Mouse (Mus musculus): ENCODE measurements around the gene Dock4. TPM values are rescaled to one million over a fixed set of nuclear protein-coding genes. Genes with fewer than 3 reads are reported as not detected.

Gene Dock4
- polyA plus RNA-seq, 1 experiment from 2014 or later, result 7.2 TPM

- no peak overlapping the region for H3K27ac ChIP-seq
- no peaks in the 10 kb centered on the region for H3K36me3 ChIP-seq
- WGBS, result 90% methylated on average over 7 of the region's 7 CpGs
- no peaks in the 10 kb centered on the region for H3K27me3 ChIP-seq
- H3K4me2 ChIP-seq, result no peak overlapping the region
- H3K4me1 ChIP-seq (replicated peaks), result peaks cover 17% of the 10 kb centered on the region
- H3K9me3 ChIP-seq (replicated peaks), result no peaks in the 10 kb centered on the region
- H3K9ac ChIP-seq, result no peak overlapping the region
- ATAC-seq (replicated peaks; ENCODE audit: insufficient number of reproducible peaks, insufficient read depth, low FRiP score, low read depth), result no peak
- no peak overlapping the region for H3K4me3 ChIP-seq
Observed at GRCm38 (mm10) chr12:40512994-40513393, 67.2 kb downstream of the Dock4 start.

DNA sequence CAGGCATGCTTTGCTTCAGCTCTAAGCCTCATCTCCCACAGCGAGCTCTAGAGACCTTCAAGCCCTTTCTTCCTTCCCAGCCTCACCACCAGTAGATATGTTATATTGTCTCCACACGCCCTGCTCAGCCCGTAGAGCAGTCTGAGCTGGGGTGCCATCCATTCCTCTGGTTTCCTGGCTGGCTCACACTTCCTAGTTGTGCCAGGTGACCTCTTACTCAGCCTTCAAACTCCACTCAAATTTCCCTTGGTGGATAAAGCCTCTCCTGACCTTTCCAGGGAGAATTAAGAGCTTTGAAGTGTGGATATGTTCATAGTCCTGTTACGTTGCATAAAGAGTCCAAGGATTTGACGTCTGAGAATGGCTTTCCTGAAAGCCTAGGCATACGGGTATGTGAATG, 68.3 kb downstream of the Dock4 start:
- 71% methylated on average over 6 of the region's 6 CpGs for WGBS
- Histone ChIP-seq H3K4me3 (no peak overlapping the region), H3K4me2 (no peak overlapping the region), H3K36me3 (no peaks in the 10 kb centered on the region), H3K9ac (no peak overlapping the region), H3K27me3 (no peaks in the 10 kb centered on the region), H3K9me3 (replicated peaks) (no peaks in the 10 kb centered on the region), H3K4me1 (replicated peaks) (peaks cover 12% of the 10 kb centered on the region), H3K27ac (no peak overlapping the region)
- ATAC-seq (replicated peaks; ENCODE audit: insufficient number of reproducible peaks, insufficient read depth, low FRiP score, low read depth), result no peak

DNA sequence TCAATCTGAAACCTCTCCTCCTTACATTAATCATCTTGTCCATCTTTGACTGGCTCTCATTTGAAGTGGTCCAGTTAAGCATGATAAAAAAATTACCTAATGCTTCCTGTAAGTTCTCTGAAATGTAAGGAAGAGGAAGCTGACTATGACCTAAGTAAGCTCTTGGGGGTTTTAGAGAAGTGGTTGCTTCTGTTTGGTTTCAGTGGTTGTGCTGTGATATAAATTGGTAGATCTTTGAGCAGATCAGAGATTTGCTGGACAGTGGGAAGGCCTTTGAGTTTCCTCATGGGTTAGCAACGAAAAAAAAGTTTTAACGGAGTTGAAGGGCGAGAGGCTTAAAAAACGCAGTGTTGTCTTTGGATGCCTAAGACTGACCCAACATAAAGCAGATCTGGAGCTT, 76.7 kb downstream of the Dock4 start:
- Histone ChIP-seq H3K4me1 (replicated peaks) (no peaks in the 10 kb centered on the region), H3K4me3 (no peak overlapping the region), H3K9me3 (replicated peaks) (no peaks in the 10 kb centered on the region), H3K4me2 (no peak overlapping the region), H3K27me3 (no peaks in the 10 kb centered on the region), H3K9ac (no peak overlapping the region), H3K27ac (no peak overlapping the region), H3K36me3 (no peaks in the 10 kb centered on the region)
- ATAC-seq (replicated peaks; ENCODE audit: insufficient number of reproducible peaks, insufficient read depth, low FRiP score, low read depth), result no peak
- WGBS, result 71% methylated on average over 4 of the region's 4 CpGs

GRCm38 (mm10) chr12:40523020-40523419, 77.3 kb downstream of the Dock4 start:
- no peak for ATAC-seq (replicated peaks; ENCODE audit: insufficient number of reproducible peaks, insufficient read depth, low FRiP score, low read depth)
- no peaks in the 10 kb centered on the region for H3K36me3 ChIP-seq
- no peak overlapping the region for H3K4me3 ChIP-seq
- 84% methylated on average over 4 of the region's 4 CpGs for WGBS
- H3K9me3 ChIP-seq (replicated peaks), result no peaks in the 10 kb centered on the region
- no peaks in the 10 kb centered on the region for H3K4me1 ChIP-seq (replicated peaks)
- H3K27me3 ChIP-seq, result no peaks in the 10 kb centered on the region
- no peak overlapping the region for H3K9ac ChIP-seq
- H3K4me2 ChIP-seq, result no peak overlapping the region
- no peak overlapping the region for H3K27ac ChIP-seq

- Histone ChIP-seq H3K36me3 (no peaks in the 10 kb centered on the region), H3K4me2 (no peak overlapping the region), H3K27ac (no peak overlapping the region), H3K4me1 (replicated peaks) (no peaks in the 10 kb centered on the region), H3K9ac (no peak overlapping the region), H3K4me3 (no peak overlapping the region), H3K27me3 (no peaks in the 10 kb centered on the region), H3K9me3 (replicated peaks) (no peaks in the 10 kb centered on the region)
- 71% methylated on average over 3 of the region's 3 CpGs for WGBS
- ATAC-seq (replicated peaks; ENCODE audit: insufficient number of reproducible peaks, insufficient read depth, low FRiP score, low read depth), result no peak
Observed at GRCm38 (mm10) chr12:40525045-40525444, 79.3 kb downstream of the Dock4 start.

DNA sequence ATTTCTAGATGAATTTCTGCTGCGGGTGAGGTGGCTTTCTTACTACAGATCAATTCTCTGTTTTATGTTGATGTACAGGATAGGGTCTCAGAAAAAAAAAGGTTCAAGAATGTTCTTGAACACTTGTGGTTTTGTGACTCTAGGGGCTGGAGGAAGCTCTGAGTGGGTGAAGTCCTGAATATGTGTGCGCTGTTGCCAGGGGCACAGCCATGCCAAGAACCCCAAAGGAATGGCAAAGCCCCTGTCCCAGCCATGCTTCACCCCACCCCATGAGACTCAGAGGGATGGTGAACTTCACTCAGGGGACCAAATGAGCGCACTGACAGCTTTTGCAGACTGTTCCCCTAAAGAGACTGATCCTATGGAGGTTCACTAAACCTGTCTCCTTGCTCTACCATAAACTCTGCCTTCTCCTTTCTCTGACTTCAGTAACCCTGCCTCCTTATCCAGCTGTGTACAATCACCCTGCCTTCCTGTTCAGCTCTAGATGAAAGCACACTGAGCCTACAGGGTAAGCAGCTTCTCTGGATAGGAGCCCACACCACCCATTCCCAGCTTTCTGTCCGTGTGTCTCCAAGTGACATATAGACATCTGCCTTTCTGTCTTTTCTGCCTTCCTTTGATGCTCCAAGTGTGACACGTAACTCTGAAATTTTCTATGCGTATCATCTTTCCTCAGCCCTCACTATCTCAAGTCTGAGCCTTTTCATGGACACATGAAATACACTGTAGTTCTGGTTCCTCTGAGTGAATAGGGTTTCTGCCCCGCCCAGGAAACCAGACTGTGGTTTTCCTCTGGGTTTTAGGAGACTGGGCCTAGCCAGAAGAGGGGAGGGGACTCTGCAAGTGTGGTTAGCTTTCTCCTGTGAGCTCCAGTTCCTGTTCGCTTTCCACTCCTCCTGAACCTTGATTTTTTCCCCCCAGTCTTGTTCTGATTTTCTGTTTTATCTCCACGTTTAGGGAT, 90.2 kb downstream of the Dock4 start:
- Histone ChIP-seq H3K4me2 (no peak overlapping the region), H3K4me1 (replicated peaks) (0 out of 2 replicates have a peak, but pooled peaks cover 2% of the 10 kb centered on the region), H3K4me3 (no peak overlapping the region), H3K27ac (no peak overlapping the region), H3K36me3 (no peaks in the 10 kb centered on the region), H3K9me3 (replicated peaks) (no peaks in the 10 kb centered on the region), H3K9ac (no peak overlapping the region), H3K27me3 (no peaks in the 10 kb centered on the region)
- no peak for ATAC-seq (replicated peaks; ENCODE audit: insufficient number of reproducible peaks, insufficient read depth, low FRiP score, low read depth)
- 71% methylated on average over 9 of the region's 9 CpGs for WGBS

DNA sequence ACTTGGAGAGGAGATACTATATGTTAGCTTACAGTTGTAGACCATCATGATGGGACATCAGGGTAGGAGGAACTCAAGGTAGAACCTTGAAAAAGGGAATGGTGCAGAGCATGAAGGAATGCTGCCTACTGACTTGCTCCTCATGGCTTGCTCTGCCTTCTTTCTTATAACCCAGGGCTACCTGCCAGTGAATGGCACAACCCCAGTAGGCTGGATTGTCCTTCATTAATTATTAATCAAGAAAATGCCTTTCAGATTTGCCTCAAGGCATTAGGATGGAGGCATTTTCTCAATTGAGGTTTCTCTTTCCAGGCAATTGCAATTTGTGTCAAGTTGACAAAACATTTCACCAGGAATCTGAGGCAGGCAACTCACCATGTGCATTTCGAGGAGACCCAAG, 92.1 kb downstream of the Dock4 start:
- H3K27ac ChIP-seq, result no peak overlapping the region
- H3K4me2 ChIP-seq, result no peak overlapping the region
- 89% methylated on average over 1 of the region's 1 CpGs for WGBS
- H3K9ac ChIP-seq, result no peak overlapping the region
- H3K4me3 ChIP-seq, result no peak overlapping the region
- 0 out of 2 replicates have a peak, but pooled peaks cover 2% of the 10 kb centered on the region for H3K4me1 ChIP-seq (replicated peaks)
- no peaks in the 10 kb centered on the region for H3K27me3 ChIP-seq
- ATAC-seq (replicated peaks; ENCODE audit: insufficient number of reproducible peaks, insufficient read depth, low FRiP score, low read depth), result no peak
- no peaks in the 10 kb centered on the region for H3K36me3 ChIP-seq
- H3K9me3 ChIP-seq (replicated peaks), result no peaks in the 10 kb centered on the region

DNA sequence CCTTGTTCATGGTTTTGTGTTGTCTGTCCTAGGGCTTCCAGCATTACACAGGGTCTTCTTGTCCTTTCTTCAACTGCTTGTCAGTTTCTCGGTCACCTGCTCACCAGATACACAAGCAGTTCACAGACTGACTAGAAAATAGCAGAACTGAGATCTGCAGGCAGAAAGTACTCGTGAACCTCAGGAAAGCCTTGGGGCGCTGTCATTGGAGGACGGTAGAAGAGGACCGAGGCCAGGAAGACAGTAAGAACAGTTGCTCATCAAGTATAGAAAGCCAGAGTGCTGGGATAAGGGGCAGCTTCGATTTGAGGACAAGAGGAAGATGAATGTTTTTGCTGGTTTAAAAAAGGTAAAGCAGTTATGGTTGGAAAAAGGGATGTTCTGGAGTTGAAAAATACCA, 92.6 kb downstream of the Dock4 start:
- ATAC-seq (replicated peaks; ENCODE audit: insufficient number of reproducible peaks, insufficient read depth, low FRiP score, low read depth), result no peak
- no peaks in the 10 kb centered on the region for H3K27me3 ChIP-seq
- H3K4me2 ChIP-seq, result no peak overlapping the region
- H3K9me3 ChIP-seq (replicated peaks), result no peaks in the 10 kb centered on the region
- 80% methylated on average over 6 of the region's 6 CpGs for WGBS
- H3K4me3 ChIP-seq, result no peak overlapping the region
- no peak overlapping the region for H3K27ac ChIP-seq
- 0 out of 2 replicates have a peak, but pooled peaks cover 2% of the 10 kb centered on the region for H3K4me1 ChIP-seq (replicated peaks)
- no peak overlapping the region for H3K9ac ChIP-seq
- no peaks in the 10 kb centered on the region for H3K36me3 ChIP-seq

DNA sequence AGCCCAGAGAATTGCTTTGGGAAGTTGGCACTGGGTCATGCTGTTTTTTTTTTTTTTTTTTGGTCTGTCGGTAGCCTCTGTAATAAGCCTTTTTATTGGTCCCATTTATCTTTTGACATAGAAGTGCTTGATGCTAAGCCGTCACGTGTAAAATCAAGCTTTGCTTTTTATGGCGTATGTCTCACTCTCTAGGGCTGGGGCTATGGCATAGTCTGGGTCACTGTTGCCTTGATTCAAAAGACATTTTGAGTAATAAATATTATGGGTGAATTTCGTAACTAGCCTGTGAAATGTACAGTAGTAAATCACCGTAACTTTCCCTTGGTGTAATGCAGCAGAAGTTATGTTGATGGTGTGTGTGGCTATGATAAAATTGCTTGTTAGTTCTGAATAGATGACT, 93.0 kb downstream of the Dock4 start:
- Histone ChIP-seq H3K4me1 (replicated peaks) (0 out of 2 replicates have a peak, but pooled peaks cover 2% of the 10 kb centered on the region), H3K36me3 (no peaks in the 10 kb centered on the region), H3K4me3 (no peak overlapping the region), H3K9me3 (replicated peaks) (no peaks in the 10 kb centered on the region), H3K27ac (no peak overlapping the region), H3K27me3 (no peaks in the 10 kb centered on the region), H3K9ac (no peak overlapping the region), H3K4me2 (no peak overlapping the region)
- 83% methylated on average over 6 of the region's 6 CpGs for WGBS
- no peak for ATAC-seq (replicated peaks; ENCODE audit: insufficient number of reproducible peaks, insufficient read depth, low FRiP score, low read depth)

- H3K4me2 ChIP-seq, result no peak overlapping the region
- no peaks in the 10 kb centered on the region for H3K9me3 ChIP-seq (replicated peaks)
- no peak overlapping the region for H3K4me3 ChIP-seq
- no peaks in the 10 kb centered on the region for H3K36me3 ChIP-seq
- H3K27ac ChIP-seq, result no peak overlapping the region
- no peak for ATAC-seq (replicated peaks; ENCODE audit: insufficient number of reproducible peaks, insufficient read depth, low FRiP score, low read depth)
- WGBS, result 78% methylated on average over 3 of the region's 3 CpGs
- H3K9ac ChIP-seq, result no peak overlapping the region
- H3K4me1 ChIP-seq (replicated peaks), result no peaks in the 10 kb centered on the region
- H3K27me3 ChIP-seq, result no peaks in the 10 kb centered on the region
Observed at GRCm38 (mm10) chr12:40544273-40544672, 98.5 kb downstream of the Dock4 start.

DNA sequence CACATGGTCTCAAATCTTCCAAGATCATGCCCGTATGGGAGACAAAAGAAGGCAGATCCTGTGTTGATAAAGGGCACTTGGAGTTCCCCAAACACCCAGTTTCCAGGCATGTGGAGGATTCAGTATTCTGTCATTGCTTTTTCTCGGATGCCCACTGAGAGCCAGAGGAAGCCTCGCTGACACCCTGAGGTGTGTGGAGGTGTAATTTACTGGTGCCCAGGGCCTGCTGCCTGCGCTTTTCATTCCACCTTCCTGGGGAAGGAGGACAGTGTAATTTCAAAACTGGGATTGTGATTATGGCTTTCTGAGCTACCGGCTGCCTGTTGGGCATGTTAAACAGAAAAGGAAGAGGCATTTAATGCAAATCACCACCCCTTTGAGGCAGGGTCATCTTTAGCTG, 101.1 kb downstream of the Dock4 start:
- Histone ChIP-seq H3K4me3 (no peak overlapping the region), H3K9me3 (replicated peaks) (no peaks in the 10 kb centered on the region), H3K4me1 (replicated peaks) (no peaks in the 10 kb centered on the region), H3K9ac (no peak overlapping the region), H3K4me2 (no peak overlapping the region), H3K27ac (no peak overlapping the region), H3K36me3 (no peaks in the 10 kb centered on the region), H3K27me3 (no peaks in the 10 kb centered on the region)
- ATAC-seq (replicated peaks; ENCODE audit: insufficient number of reproducible peaks, insufficient read depth, low FRiP score, low read depth), result no peak
- WGBS, result 63% methylated on average over 5 of the region's 5 CpGs

GRCm38 (mm10) chr12:40551317-40551716, 105.6 kb downstream of the Dock4 start:
- no peak overlapping the region for H3K4me2 ChIP-seq
- no peak overlapping the region for H3K9ac ChIP-seq
- H3K4me3 ChIP-seq, result no peak overlapping the region
- no peaks in the 10 kb centered on the region for H3K4me1 ChIP-seq (replicated peaks)
- H3K9me3 ChIP-seq (replicated peaks), result no peaks in the 10 kb centered on the region
- ATAC-seq (replicated peaks; ENCODE audit: insufficient number of reproducible peaks, insufficient read depth, low FRiP score, low read depth), result no peak
- WGBS, result 87% methylated on average over 3 of the region's 3 CpGs
- H3K27me3 ChIP-seq, result no peaks in the 10 kb centered on the region
- no peak overlapping the region for H3K27ac ChIP-seq
- H3K36me3 ChIP-seq, result no peaks in the 10 kb centered on the region

Data from heart, embryonic 15.5 days (tissue).